Mouse (Mus musculus) thymus, postnatal 0 days (tissue): ENCODE results near the gene Nek5. TPM values are rescaled to one million over a fixed set of nuclear protein-coding genes. Genes with fewer than 3 reads are reported as not detected.

ENCODE experiments used
- DNase-seq: peaks from one replicate; pipeline ENCODE4 v3.0.0-alpha.2; 2015; ENCODE audit warnings: low spot score
- polyA plus RNA-seq: library from polyadenylated mRNA; unstranded; fragments of >200 nt; fragmentation: Nextera tagmentation; extraction: Ambion mirVana; gene quantifications from 2 replicates; pipeline ENCODE4 v1.2.1, GENCODE M21; 2015

Gene Nek5
- polyA plus RNA-seq, 1 experiment from 2014 or later, result not detected

DNA sequence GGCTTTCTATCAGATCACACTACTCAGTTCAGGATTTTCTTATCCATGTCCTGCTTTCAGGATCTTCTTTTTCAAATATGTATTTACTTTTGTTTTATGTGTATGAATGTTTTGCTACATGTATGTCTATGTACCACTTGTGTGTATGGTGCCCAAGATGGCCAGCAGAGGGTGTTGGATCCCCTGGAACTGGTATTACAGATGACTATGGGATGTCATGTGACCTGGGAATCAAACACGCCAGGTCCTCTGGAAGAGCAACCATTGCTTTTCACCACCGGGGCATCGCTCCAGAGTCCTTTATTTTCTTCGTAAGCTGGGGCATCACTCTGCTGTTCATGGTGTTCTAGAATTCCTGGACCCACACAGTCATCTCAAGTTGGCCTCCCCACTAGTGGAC is 35.6 kb downstream of the Nek5 start:
- DNase-seq, result no peak

DNA sequence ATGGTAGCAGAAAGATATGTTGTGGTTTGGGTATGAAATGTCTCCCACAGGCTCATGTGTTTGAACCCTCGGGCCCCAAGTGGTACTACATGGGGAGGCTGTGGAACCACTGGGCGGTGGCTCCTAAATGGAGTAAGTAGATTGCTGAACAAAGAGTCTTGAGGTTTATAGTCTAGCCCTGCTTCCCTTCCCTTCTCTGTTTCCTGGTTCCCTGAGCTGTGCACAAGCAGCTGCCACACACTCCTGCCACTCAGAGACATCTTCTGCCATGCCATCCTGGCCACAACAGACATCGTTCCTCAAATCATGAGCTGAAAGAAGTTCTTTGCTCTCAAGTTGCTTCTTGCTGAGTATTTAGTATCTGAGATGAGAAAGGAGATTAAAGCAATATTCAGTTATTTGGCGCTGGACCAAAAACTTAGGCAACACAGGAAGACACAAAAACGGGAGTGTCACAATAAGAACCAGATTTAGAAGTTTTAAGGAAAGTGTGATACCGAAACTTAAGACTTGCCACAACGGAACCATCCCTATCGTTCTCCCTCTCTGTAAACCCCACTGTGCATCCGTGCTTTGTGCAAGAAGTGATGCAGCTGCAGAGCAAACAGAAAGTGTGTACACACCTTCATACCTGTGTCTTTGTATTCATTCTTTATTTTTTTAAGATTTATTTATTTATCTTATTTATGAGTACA is 45.4 kb downstream of the Nek5 start:
- DNase-seq, result no peak

DNA sequence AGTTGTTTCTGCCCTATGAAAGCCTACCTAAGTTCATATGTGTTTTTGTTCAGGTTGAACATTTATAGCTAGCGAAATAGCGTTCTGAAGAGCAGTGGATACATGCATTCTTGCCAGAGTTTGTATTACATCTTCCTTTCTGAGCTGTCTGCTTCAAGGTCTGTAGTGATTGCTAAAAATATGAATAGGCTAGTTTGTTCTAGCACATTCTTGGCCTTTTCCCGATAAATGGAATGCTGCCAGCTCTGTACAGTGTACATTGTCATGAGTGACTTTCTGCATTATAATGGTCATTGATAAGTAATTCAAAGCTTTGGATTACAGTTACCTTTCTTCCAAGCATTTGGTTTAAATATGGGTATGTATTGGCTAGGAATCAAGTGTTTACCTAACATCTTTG is 63.7 kb downstream of the Nek5 start:
- DNase-seq, result no peak

DNA sequence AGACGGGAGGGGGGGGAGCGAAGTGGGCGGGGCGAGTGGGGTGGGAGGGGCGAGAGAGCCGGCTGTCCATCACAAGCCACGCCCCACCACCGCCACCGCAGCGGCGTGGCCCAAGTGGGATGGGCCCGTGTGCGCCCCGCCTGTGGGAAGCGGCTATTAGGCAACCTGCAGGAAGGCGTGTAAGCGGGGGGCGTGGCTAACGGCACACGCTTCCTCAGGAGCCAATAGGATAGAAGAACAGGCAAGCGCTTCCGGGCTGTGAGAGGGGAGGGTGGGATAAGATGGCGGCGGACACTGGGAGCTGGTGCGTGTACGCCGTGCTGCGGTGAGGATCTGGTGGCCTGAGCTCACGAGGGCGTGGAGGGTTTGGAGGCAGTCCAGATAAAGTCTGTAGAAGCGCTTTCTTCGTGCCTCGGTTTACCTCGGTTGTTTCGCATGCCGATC is 64.4 kb downstream of the Nek5 start, which contains the start of gene Alg11:
Gene Alg11, plus strand, starts transcription at position 276 of the 444 bp plus-strand sequence.
- DNase-seq, result peak; percentile 96

DNA sequence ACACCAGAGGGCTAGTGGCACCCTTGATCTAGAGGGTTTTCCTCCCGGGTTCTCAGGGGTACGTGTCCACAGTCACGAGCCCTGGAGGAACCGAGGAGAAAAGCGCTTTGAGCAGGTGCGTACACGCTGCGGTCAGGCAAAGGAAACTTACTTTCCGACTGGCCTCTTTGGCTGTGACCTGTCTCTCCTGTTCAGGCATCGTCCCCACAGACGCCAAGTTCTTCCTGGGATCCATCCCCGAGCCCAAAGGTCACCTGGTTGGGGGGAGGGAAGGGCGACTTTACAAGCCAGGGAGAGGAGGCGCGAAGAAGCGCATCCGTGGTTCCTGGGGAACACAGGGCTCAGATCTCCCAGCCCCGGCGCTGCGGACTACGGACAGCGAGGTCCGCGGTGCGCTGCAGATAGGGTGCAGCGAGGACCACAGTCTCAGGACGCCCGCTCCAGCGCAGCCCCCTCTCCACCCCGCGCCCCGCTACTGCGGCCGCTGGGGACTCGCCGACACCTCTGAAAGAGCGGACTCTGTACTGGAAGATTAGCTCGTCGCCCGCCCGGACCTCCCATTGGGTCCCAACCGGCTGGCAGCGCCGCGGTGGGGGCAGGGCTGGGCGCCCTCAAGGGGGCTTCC is 64.9 kb downstream of the Nek5 start, which contains the start of gene Atp7b:
Gene Atp7b, minus strand, starts transcription at position 485 of the 625 bp plus-strand sequence.
- no peak for DNase-seq

DNA sequence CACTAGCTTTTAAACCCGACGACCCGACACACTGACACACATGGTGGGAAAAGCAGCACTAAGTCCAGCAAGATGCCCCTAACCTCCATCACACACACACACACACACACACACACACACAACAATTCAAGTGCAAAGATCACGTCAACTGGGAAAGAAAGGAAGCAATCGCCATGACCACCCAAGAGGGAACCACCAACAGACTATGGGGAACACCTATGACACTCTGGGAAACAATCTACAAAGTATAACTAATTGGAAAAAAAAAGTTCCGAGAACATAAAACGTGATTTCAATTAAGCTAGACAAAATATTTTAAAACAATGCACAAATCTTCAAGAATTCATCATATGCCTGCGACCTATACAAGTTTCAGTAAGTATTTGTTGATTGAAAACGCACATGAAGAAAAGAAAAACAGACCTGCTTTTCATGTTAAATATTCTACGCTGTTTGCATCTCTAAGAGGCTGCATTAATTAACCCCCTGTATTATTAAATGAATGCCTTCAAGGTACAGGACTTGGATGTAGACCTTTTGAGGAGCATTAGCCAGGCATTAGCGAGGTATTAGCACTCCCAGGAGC is 65.6 kb downstream of the Nek5 start:
- no peak for DNase-seq

DNA sequence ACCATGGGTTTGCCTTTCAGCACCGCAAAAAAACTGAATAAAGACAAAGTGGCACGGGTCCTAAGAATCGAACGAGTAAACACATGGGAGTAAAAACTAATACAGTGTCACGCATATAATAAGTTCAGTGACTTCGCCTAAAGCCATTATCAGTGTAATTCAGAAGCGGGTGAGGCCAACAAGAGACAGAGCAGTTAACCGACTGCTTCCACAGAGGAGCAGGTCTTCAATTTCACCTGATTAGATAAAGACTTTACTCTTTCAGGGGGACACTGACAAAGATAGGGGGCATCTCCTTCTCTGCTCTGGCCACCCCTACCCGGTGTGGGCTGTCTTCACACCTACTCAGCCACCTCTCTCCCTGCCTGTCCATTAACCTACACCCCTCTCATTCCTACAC is 66.5 kb downstream of the Nek5 start:
- no peak for DNase-seq

DNA sequence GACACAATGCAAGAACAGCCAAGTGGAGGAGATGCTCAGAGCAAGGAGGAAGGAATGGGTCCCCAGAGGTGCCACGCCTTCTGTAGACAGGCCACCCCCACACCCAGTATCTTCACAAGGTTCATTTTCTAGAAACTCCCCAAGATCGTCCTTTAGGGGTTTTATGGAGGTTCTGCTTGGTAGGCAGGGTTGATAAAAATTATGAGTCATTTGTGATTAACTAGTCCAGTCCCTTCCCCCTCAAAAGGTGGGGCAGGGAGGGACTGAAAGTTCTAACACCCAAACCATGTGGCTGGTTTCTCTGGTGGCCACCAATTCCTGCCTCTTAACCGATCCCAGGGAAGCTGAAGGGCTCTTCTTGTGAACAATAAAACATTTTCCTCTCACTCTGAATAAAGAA is 68.0 kb downstream of the Nek5 start:
- DNase-seq, result no peak

DNA sequence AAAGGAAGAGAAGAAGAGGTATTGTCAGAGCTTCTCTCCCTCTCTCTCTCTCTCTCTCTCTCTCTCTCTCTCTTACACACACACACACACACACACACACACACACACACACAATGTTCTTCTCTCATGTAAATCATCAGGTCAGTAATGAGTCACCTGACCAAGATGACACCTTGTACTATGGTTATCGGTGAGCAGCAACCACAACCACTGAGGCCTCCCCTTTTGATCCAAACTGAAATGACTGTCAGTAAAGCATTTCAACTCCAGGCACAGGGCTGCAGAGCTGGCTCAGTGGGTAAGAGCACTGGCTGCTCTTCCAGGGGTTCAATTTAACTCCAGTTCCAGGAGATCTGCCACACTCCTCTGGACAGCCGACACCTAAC is 69.4 kb downstream of the Nek5 start:
- DNase-seq, result no peak

DNA sequence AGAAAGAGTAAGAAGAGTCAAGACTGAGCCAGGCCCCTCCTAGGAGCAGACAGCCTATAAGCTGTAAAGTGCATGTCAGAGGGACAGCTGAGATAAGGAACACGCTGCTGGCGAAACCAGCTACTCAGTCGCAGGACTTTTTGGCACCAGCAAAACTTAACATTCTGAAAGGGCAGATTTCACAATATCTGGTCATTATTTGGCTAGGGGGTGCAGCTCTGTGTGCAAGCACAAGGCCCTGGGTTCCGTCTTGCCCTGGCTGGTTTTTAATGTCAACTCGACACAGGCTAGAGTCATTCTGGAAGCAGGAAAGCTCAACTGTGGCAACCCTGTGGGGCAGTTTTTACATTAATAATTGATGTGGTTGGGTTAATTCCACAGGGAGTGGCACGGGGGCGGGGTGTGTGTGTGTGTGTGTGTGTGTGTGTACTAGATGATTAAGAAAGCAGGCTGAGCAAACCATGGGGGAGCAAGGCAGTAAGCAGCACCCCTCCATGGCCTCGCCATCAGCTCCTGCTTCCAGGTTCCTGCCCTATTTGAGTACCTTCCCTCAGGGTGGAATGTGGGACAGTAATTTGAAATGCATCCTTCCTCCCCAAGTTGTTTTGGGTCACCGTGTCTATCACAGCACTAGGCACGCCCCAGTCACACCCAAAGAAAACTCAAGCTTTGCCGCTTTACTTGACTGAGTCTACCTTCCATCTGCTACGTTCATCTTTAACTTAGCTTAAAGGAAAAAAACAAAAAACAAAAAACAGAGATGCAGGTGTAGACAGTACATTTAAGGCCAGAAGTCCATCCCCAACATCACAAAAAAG is 70.0 kb downstream of the Nek5 start:
- no peak for DNase-seq

DNA sequence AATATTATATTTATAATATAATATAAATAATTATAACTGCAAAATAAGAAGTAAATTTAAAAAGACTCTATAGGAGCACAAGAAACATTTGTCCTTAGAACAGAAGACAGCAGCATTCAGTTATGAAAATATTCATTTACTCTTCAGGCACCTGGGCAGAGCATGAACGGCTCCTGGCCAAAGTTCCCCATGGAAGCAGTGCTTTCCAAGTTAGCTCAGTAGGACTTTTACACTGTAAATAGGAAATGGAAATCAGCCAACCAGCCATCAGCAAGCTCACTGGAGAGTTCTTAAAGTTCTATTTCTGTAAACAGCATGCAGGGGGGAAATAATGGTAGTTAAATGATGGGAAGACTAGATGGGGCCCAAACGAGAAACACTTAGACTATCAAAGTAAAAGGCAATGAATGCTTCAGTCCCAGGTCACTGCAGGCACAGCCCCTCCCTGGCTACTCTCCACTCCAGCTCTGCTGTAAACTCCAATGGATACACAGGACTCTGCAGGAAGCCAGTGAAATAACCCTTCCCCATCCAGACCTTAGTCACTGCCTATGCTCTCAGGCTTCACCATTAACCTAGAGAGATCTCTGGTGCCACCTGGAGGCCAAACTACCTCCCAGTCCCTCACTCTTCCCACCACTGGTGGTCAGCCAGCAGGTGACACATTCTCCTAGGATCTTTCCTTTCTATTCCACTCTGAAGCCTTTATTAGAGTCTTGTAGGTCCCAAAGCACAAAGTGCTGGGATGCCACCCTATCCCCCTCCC is 77.0 kb downstream of the Nek5 start:
- DNase-seq, result peak; percentile 40

DNA sequence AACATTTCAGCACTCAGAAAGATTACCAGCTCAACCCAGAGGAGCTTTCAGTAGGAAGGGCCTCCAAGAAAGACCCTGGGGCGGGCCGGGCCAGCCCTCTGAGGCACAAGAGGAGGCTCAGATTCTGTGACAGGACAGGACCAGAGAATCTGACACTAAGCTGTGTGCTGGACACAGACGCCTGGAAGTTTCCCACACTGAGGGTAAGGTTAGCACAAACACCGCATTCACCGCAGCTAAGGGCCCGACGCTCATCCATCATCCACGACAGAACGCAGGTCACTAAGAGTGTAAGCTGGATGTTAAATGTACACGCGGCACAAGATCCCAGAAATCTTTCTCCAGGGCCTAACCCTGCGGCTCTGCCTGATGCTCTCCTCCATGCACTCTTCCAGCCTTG is 81.1 kb downstream of the Nek5 start:
- no peak for DNase-seq

DNA sequence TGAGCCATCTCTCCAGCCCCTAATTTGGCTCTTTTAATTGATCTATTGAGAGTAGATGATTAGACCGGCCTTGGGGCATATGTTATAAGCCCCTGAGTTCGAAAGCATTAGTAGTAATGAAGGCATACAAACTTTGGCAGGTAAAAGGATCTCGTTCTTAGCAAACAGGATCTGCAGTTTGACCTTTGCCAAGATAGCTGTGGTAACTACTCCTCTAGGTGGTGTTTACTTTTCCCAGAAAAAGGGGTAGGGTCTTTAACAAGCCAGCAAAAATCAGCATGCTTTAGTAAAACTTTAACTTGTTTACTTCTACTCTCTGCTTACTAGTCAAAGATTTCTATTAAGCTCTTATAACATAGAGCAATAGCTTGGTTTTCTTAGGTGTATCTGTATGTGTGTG is 82.3 kb downstream of the Nek5 start:
- DNase-seq, result no peak

DNA sequence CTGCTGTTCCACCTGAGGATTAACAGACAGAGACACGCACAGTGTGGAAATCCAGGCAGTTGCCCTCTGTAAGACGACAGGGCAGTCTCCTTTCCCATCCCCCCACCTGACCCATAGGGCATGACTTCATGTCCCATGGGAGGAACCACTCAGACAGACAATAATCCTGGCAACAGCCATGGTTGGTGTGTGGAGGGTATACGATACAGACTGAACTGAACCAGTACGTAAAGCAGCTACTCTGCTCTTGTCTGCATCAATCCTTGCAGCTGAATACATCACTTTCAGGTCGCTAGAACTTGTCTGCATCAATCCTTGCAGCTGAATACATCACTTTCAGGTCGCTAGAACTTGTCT is 84.7 kb downstream of the Nek5 start:
- no peak for DNase-seq

DNA sequence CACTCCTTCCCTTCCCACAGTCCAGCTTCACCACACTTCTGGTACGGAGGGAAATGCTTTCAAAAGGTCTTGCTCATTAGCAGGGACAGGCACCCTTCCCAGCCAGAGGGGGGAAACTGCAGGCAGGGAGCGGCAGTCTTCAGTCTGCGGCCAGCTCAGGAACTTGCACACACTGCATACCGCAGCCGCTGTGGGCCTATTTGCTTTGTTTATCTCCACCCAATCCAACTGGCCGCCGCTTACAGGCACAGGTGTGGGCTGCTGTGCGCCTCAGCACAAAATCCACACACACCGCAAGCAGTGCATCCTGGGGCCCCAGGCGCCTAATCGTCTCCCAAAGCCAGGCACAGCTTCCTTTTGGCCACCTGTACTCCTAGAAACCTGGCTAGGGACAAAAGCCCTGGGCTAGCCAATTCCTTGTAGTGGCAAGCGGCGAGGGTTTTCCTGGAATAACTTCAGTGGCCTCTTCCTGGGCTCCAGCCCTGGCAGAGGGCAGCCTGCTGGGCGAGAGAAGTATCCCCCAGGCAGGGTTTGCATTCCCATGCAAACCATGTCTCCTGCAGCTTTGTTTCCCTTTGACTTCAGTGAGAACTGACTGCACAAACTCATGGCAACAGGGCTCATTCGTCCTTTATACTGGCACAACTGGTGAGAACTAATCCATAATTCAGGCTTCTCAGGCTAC is 85.2 kb downstream of the Nek5 start:
- no peak for DNase-seq

DNA sequence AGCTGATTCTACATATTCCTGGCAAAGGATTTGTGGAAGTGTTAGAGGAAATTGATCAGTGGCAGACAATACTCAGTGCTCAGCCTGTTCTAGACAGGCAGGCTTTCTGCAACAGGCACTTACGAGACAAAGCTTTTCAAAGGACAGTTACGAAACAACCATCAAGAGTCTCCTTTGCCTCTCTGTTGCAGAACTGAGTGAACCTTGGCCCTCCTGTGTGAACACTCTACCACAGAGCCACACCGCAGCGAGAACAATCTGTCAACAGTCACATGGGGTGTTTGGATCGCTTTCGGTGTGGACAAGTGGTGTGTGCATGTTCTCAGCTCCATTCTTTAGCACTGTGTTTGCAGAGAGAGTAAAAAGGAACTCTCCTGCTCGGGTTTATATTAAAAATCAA is 87.8 kb downstream of the Nek5 start:
- DNase-seq, result no peak

DNA sequence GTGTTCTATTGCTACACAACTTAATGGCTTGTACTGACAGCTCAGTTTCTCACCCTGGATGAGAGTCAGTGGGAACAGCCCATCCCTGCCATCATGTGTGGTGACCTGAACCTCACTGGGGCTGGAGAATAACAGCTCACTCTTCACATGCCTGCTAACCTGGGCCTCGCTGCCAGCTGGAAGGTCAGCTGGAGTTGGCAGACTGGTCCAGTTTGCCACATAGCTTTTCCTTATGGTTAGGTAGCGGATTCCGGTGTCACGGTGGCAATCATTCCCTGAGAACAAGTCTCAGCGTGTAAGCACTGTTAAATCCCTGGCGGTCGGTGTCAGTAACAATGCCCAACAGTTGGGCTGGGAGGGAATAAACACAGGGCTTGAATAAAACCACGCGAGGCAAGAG is 88.7 kb downstream of the Nek5 start:
- DNase-seq, result no peak

DNA sequence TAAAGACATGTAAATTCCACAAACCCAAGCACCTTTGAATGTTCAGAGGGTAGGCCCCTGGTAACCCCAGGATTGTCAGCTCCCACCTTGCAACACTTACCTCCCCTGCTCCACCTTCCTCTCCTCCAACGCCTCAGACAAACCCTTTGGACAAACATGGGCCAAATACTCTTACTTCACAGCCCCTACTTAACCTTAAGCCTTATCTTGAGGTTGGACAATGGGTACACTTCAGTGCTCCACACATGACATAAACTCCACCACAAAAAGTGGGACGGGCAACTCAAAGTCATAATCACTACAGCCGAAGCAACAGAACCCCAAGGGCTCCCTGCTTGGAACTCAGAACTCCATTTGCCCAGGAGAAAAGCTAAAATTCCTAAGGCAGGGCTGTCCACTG is 93.9 kb downstream of the Nek5 start:
- no peak for DNase-seq

DNA sequence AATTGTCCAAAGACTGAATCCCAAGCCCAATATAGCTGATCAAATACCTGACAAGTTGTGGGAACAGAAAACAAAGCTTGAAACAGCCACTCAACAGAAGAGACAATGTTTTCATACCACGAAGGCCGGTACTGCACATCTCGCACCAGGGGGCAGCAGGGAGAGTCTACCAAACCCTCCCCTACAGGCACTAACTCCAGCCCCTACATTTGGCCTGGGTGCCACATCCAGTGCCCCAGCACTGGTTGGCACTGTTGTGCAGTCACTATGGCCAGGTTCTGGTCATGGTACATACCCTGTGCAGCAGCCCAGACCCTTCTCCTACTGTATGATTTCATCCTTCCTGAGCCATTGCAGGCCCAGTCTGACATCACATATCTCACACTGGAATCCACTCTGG is 95.9 kb downstream of the Nek5 start:
- no peak for DNase-seq

DNA sequence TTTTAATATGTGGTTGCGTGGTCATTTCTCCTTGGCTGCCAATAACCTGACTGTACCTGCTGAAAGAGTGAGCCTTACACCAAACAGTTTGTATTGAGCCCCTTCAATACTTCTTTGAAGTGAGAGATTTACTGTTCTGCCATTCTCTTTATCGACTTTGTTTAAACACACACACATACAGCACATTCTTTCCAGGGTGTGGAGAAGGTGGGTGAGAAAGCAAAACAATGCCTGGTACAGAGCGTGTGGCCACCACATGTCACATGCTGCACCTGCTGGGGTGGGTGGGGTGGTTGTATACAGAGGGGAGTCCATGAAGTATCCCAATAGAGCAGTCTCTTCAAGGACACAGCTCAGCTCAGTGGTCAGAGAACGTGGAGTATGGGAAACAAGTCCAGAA is 99.6 kb downstream of the Nek5 start:
- DNase-seq, result no peak
